Mouse (Mus musculus): ENCODE results near the gene Vps16. TPM values are rescaled to one million over a fixed set of nuclear protein-coding genes. Genes with fewer than 3 reads are reported as not detected.

Gene Vps16
- total and polyA plus RNA-seq, 2 experiments from 2014 or later: 50.4 to 89.5 TPM

GRCm38 (mm10) chr2:130401891-130402290 lies 22.2 kb upstream of the Vps16 start:
- no peak for ATAC-seq
- Histone ChIP-seq H3K27ac (no peak overlapping the region), H3K9ac (replicated peaks; ENCODE audit: low read length) (no peak overlapping the region), H3K4me1 (ENCODE audit: insufficient read depth, low read length) (peaks cover 3% of the 10 kb centered on the region; the same call in 1 of the 2 replicates), H3K4me2 (ENCODE audit: low read depth, low read length) (no peak overlapping the region), H3K27me3 (ENCODE audit: insufficient read depth, low read length) (no peaks in the 10 kb centered on the region), H3K4me3 (ENCODE audit: low read length) (no peak overlapping the region), H3K36me3 (ENCODE audit: insufficient read depth, low read length) (no peaks in the 10 kb centered on the region), H3K9me3 (ENCODE audit: low read length) (no peaks in the 10 kb centered on the region)
- no peak for TF ChIP-seq CTCF (IDR thresholded peaks at IDR 0.05; ENCODE audit: low read depth)
- 83% methylated on average over 4 of the region's 4 CpGs for WGBS
- no peak for DNase-seq (ENCODE audit: low spot score)

DNA sequence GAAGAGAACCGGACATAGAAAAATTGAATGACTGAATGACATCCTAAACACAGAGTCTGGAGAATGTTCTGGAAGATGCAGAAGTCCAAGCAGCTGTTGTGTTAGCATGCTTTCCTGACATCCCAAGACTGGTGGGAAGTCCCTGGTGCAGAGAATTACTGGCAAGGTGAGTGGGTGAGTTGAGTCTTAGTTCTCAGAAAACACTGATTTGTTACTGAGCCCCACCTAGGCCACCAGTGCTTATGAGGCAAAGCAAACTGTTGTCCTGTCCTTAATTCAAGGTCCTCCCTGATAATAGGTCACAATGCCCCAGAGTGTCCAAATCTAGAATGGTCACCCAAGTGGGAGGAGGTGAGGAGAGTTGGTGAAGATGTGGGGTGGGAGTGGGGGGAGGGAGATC lies 19.2 kb upstream of the Vps16 start, which contains the start of the genes Gm28372 and 1700020A23Rik:
Gene Gm28372, plus strand, starts transcription at position 301 of the 400 bp plus-strand sequence.
Gene 1700020A23Rik, plus strand, starts transcription at position 321 of the 400 bp plus-strand sequence.
- Histone ChIP-seq H3K9ac (replicated peaks; ENCODE audit: low read length) (no peak within 1 kb of the TSS), H3K4me1 (ENCODE audit: insufficient read depth, low read length) (0 out of 2 replicates have a peak, but pooled peaks cover 3% of the 10 kb centered on the region), H3K4me3 (ENCODE audit: low read length) (no peak within 1 kb of the TSS), H3K4me2 (ENCODE audit: low read depth, low read length) (no peak within 1 kb of the TSS), H3K27me3 (ENCODE audit: insufficient read depth, low read length) (no peaks in the 10 kb centered on the region), H3K9me3 (ENCODE audit: low read length) (no peaks in the 10 kb centered on the region), H3K36me3 (ENCODE audit: insufficient read depth, low read length) (no peaks in the 10 kb centered on the region), H3K27ac (no peak within 1 kb of the TSS)
- ATAC-seq (no peak), DNase-seq (ENCODE audit: low spot score) (no peak)
- TF ChIP-seq CTCF (IDR thresholded peaks at IDR 0.05; ENCODE audit: low read depth): no peak
- 81% methylated on average over 1 of the region's 1 CpGs for WGBS

DNA sequence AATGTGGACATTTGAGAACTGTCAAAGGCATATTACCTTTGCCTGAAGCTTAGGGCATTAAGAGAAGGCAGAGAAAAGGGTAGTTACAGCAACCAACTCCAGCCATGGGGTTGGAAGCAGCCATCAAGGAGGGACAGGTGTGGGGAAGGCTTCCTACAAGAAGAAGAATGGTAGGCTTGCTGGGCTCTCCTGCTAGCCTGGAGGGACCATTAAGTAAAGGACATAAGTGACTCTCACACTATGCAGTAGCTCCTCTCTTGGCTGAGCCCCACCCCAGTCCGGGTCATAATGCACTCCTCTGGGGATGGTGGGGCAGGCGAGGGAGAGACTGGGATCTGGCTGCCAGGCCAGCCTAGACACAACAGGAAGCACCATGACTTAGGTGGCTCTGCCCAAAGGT lies 18.0 kb upstream of the Vps16 start, which contains the start of gene Tmem239:
Gene Tmem239, plus strand, starts transcription at position 301 of the 400 bp plus-strand sequence.
- no peaks in the 10 kb centered on the region for H3K27me3 ChIP-seq (ENCODE audit: insufficient read depth, low read length)
- no peak within 1 kb of the TSS for H3K9ac ChIP-seq (replicated peaks; ENCODE audit: low read length)
- ATAC-seq (no peak), DNase-seq (ENCODE audit: low spot score) (no peak)
- H3K36me3 ChIP-seq (ENCODE audit: insufficient read depth, low read length): no peaks in the 10 kb centered on the region
- TF ChIP-seq CTCF (IDR thresholded peaks at IDR 0.05; ENCODE audit: low read depth): no peak
- WGBS: 87% methylated on average over 2 of the region's 2 CpGs
- 0 out of 2 replicates have a peak, but pooled peaks cover 3% of the 10 kb centered on the region for H3K4me1 ChIP-seq (ENCODE audit: insufficient read depth, low read length)
- H3K4me3 ChIP-seq (ENCODE audit: low read length): no peak within 1 kb of the TSS
- no peak within 1 kb of the TSS for H3K4me2 ChIP-seq (ENCODE audit: low read depth, low read length)
- H3K9me3 ChIP-seq (ENCODE audit: low read length): no peaks in the 10 kb centered on the region
- no peak within 1 kb of the TSS for H3K27ac ChIP-seq

- Histone ChIP-seq H3K36me3 (ENCODE audit: insufficient read depth, low read length) (no peaks in the 10 kb centered on the region), H3K9ac (replicated peaks; ENCODE audit: low read length) (no peak overlapping the region), H3K27ac (no peak overlapping the region), H3K9me3 (ENCODE audit: low read length) (no peaks in the 10 kb centered on the region), H3K27me3 (ENCODE audit: insufficient read depth, low read length) (no peaks in the 10 kb centered on the region), H3K4me3 (ENCODE audit: low read length) (no peak overlapping the region), H3K4me2 (ENCODE audit: low read depth, low read length) (no peak overlapping the region), H3K4me1 (ENCODE audit: insufficient read depth, low read length) (0 out of 2 replicates have a peak, but pooled peaks cover 3% of the 10 kb centered on the region)
- DNase-seq (ENCODE audit: low spot score) (peak; percentile 63), ATAC-seq (no peak; the same call in 1 of the 2 replicates)
- peak; percentile 51 for TF ChIP-seq CTCF (IDR thresholded peaks at IDR 0.05; ENCODE audit: low read depth)
- WGBS: 14% methylated on average over 6 of the region's 6 CpGs
Observed at GRCm38 (mm10) chr2:130408194-130408593, 15.9 kb upstream of the Vps16 start.

DNA sequence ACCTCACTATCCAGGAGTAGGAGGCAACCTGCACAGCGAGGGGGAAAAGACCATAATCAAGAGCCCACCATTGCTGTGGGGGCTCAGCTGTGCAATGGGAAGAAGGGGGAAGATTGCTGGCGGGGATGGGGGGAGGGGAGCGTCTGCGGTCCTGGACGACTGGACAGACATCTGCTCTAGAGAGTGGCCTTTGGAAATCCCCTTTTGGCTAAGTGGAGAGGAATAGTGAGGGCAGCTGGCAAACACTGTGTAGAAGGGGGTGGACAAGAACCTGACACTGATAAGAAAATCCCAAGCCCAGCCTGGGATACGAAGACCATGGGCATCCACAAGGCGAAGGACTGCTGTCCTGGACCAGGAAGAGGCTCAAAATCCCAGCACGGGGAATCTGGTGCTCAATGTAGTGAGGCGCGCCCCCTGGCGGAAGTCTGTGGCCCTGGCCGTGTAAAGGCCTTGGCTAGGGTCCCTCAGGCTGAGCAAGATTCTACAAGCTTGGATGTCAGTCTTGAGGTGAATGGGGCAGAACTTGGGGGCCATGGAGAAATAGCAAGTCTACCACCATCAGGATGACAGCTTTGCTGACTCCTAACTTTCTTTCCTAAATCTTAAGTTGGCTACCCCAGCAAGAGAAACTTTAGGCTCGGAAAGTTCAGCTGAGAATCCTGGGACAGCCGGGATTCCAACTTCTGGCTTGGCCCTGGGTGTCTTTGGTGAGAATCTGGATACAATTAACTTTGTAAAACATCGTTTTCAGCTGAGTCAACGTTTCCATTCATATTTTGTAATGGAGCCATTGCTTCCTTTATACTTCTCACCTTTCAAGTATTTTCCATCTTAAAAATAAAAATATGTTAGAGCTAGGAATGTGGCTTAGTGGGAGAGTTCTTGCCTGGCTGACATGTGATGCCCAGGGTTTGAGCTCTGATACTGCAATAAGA lies 12.3 kb upstream of the Vps16 start:
- ATAC-seq: peak; percentile 83
- H3K4me1 ChIP-seq (ENCODE audit: insufficient read depth, low read length): 0 out of 2 replicates have a peak, but pooled peaks cover 3% of the 10 kb centered on the region
- 37% methylated on average over 16 of the region's 16 CpGs for WGBS

DNA sequence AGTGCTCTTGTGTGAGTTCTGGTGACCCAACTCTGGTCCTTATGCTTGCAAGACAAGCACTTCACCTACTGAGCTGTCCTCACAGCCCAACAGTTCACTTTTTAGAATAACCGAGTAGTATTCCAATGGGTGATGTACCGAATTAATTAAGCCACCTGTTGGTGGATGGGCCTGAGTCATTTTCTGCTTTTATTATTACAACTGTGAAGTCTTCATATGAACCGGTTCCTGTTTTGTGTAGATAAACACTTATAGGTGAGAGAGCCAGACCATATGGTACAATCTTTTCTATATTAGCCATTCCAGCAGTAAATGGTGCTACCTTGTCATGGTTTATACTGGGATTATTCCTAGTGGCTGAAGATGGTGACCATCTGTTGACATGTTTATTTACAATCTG lies 11.4 kb upstream of the Vps16 start:
- no peak overlapping the region for H3K4me3 ChIP-seq (ENCODE audit: low read length)
- no peaks in the 10 kb centered on the region for H3K36me3 ChIP-seq (ENCODE audit: insufficient read depth, low read length)
- DNase-seq (ENCODE audit: low spot score) (no peak), ATAC-seq (no peak)
- H3K27me3 ChIP-seq (ENCODE audit: insufficient read depth, low read length): no peaks in the 10 kb centered on the region
- 86% methylated on average over 3 of the region's 3 CpGs for WGBS
- H3K9ac ChIP-seq (replicated peaks; ENCODE audit: low read length): no peak overlapping the region
- H3K27ac ChIP-seq: no peak overlapping the region
- H3K4me2 ChIP-seq (ENCODE audit: low read depth, low read length): no peak overlapping the region
- H3K9me3 ChIP-seq (ENCODE audit: low read length): no peaks in the 10 kb centered on the region
- TF ChIP-seq CTCF (IDR thresholded peaks at IDR 0.05; ENCODE audit: low read depth): no peak
- H3K4me1 ChIP-seq (ENCODE audit: insufficient read depth, low read length): 0 out of 2 replicates have a peak, but pooled peaks cover 3% of the 10 kb centered on the region

More for the DNA sequence above, 12.3 kb upstream of the Vps16 start:
- Histone ChIP-seq H3K4me3 (ENCODE audit: low read length) (no peak overlapping the region), H3K27me3 (ENCODE audit: insufficient read depth, low read length) (no peaks in the 10 kb centered on the region), H3K9ac (replicated peaks; ENCODE audit: low read length) (no peak overlapping the region), H3K9me3 (ENCODE audit: low read length) (no peaks in the 10 kb centered on the region), H3K27ac (no peak overlapping the region), H3K4me2 (ENCODE audit: low read depth, low read length) (no peak overlapping the region), H3K36me3 (ENCODE audit: insufficient read depth, low read length) (no peaks in the 10 kb centered on the region)
- peak; percentile 92 for TF ChIP-seq CTCF (IDR thresholded peaks at IDR 0.05; ENCODE audit: low read depth)
- peak; percentile 89 for DNase-seq (ENCODE audit: low spot score)
